Mouse (Mus musculus) activated CD4-positive, CD25-positive, alpha-beta regulatory T cell, adult 4 months (primary cell): ENCODE results near the gene Vps45. TPM values are rescaled to one million over a fixed set of nuclear protein-coding genes. Genes with fewer than 3 reads are reported as not detected.
A peak's percentile ranks its signal among the peaks of the same experiment; 100 is the strongest.
"Not testable (repeated sequence)": the region's sequence is repeated elsewhere in the genome, so short reads cannot be mapped to it uniquely, and the experiment has no call there.

Experiments
- ATAC-seq: one replicate; pipeline ENCODE4 v1.8.0; 2017
- polyA plus RNA-seq, 2 experiments: library from polyadenylated mRNA; unstranded; fragments of 100-300 nt; shearing (Covaris generic); gene quantifications; one replicate each; pipeline ENCODE4 v1.2.1; 2017

The Vps45 gene
- polyA plus RNA-seq, 2 experiments from 2014 or later = 18.8 to 22.7 TPM

DNA sequence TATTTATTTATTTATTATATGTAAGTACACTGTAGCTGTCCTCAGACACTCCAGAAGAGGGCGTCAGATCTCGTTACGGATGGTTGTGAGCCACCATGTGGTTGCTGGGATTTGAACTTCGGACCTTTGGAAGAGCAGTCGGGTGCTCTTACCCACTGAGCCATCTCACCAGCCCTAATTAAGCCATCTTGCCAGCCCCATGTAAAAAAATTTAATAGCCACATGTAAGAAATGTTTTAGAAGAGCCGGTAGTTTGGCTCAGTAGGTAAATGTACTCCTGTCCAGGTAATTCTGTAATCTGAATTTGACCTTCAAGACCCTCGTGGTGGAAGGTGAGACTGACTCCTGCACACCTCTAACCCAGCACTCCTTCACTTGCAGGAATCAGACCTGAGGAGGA, 87.6 kb downstream of the Vps45 start:
- ATAC-seq = not testable (repeated sequence)

DNA sequence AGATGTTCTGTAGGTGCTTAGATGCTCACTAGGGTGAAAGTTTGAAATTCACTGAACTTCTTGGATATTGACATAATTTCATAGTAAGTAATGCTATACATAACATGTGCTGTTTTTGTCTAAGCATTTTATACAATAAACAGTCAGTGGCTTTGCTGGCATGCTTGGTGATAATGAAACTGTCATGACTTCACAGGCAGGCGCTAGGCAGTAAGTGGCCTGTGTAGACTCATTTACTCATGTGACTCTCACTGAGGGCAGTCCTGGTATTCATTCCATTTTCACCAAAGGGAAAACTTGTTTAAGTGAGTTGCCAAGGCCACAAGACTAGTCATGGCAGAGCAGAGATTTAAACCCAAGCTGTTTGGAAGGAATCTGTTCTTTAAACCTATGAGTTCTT, 89.0 kb downstream of the Vps45 start:
- ATAC-seq = no peak

DNA sequence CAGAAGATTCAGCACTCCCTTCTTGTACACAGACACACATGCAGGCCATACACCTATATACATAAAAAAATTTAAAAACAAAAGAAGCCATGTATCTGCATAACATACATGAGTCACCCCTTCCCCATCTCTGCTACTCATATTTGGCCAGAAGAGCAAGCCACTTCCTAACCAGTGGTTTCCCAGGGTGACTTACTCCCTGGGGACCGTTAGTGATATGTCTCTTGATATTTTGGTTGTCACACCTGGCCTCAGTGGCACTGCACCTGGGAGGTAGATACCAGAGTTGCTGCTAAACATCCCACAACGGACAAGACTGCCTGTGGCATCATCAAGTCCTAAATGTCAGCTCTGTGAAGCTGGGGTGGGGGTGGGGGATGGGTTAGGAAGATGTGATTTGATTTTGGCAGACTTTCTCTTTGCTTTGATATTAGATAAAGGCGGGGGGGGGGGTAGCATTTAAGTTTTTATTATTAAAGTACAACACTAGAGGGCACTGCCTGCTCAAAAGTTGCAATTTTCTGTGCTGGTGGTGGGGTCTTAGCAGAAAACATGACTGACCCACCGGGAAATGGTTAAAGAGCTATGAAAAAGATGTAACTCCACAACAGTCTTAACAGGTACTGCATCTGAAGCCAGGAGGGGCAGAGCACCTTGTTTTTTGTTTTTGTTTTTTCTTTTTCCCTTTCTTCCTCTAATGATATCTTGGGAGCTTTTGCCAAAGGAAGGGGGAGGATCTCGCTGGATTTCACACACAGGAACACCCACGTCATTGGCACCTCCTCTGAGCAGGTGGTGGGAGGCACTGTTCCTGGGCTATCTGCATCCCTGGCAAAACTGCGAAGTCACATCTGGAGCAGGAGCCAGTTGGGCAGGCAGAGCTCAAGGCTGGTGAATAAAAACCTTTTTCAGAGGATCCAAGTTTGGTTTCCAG, 92.5 kb downstream of the Vps45 start:
- ATAC-seq = no peak

DNA sequence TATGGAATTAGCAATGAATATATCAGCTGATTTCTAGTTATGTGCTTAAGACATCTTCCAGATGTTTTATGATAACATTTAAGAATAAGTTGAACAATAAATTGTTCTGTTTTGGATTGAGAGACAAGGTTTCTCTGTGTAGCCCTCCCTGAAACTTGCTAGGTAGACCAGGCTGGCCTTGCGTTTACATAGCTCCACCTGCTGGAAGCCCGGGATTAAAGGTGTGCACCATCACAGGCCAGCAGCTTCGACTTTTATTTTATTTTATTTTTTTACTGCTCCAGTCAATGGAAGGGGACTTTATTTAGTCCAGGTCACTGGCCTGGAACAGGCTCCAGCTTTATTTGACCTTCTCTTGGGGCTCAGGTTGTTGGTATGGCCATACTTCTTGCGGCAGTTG, 94.6 kb downstream of the Vps45 start:
- ATAC-seq = no peak

DNA sequence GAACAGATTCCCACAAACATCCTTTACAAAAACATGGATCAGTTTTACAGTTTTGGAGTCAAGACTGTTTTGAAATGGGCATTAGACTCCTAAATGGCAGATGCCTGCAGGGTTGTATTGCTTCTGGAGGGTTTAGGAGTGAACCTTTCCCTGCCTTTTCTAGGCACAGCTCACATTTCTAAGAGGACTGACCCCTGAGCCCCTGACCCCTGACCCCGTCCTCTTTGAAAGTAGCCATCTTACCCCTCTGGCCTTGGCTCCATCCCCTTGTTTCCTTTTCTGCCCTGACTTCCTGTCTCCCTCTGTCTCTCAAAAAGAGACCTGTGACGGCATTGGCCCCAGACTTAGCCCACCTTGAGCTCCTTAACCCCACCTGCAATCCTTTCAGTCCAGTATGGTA, 95.0 kb downstream of the Vps45 start:
- ATAC-seq = no peak

DNA sequence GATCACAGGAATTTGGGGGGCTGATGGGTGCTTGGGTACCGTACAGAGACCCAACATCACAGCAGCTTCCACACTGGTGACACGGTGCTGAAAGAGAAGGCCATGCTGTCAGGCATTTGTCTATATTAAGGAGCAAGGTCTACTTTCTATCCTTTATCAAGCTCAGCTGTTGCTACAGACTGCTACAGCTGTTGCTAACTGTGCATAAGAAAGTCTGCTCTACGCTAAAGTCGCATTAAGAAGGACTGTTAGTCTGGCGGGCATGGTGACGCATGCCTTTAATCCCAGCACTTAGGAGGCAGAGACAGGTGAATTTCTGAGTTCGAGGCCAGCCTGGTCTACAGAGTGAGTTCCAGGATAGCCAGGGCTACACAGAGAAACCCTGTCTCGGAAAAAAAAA, 96.1 kb downstream of the Vps45 start:
- not testable (repeated sequence) for ATAC-seq

DNA sequence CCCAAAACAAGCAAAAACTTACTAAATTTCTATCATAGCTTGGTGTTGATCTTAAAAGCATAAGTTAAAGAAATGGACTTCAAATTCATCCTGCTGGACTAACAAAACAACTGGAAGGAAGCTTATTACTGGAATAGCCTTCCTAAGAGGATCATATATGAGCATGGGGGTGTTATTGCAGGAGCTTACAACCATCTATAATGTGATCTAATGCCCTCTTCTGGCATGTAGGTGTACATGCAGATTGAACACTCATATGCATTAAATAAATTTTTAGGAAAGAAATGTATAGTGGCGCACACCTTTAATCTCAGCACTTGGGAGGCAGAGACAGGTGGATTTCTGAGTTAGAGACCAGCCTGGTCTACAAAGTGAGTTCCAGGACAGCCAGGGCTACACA, 98.5 kb downstream of the Vps45 start:
- no peak for ATAC-seq

DNA sequence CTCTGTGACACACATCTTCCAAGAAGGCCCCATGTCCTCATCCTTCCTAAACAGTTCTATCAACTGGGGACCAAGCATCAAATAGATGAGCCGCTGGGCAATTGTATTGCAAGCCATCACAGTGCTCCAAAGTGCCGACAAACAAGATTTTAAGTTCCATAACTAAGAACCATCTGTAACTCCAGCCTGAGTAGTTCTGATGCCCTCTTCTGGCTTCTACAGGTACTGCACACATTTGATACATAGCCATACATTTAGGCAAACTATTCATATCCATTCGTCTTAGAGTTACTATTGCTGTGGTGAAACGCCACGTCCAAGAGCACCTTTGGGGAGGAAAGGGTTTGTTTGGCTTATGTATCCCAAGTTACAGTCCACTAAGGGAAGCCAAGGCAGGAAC, 99.2 kb downstream of the Vps45 start:
- ATAC-seq = no peak

DNA sequence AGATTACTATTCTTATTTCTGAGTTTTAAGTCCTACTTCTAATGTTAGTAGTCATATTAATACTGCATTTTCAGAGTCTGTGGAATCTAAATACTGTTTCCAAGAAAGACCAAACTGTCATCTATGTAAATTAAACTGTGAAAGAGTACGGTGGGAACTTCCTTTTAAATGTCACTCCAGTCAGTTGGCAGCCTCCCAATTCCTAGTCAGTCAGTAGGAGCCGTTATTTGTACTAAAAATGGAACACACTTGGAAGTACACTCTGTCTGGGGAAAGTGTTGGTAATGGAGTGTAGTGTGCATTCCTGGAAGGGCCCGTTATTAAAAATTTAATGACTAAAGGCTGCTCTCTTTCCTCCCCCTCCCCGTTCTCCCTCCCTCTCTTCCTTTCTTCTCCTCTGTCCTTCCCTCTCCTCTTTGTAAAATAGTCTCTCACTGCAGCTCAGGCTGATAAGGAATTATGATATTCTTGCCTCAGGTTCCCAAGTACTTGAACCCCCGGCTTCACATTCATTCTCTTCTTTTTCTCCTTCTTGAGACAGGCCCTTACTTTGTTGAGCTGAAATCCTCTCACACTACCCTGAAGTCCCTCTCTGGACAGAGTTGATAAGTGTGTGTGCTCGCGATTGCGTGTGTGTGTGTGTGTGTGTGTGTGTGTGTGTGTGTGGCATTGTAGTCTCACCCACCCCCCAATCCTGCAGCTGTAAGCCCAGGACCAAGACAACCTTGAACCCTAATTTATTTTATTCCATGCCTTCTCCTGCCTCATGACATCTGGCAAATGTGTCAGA, 100.7 kb downstream of the Vps45 start:
- ATAC-seq = no peak

DNA sequence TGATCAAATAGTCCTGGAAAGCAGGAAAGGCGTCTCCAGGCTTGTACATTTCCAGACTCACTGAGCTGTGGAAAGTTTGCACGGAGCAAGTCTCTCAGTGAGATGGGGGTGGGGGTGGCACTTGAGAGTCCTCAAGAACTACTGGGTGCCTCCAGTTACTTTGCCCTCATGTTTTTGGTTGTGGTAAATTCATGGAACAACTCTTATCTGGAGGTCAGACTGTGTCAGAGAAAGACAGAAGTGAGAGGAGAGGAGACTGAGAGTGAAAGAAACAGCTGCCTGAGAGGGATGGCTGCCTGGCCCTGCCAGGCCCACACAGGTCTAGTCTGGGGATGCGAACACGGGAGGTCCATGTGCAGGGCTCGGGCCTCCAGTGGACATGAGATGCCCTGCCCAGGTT, 102.9 kb downstream of the Vps45 start:
- no peak for ATAC-seq

DNA sequence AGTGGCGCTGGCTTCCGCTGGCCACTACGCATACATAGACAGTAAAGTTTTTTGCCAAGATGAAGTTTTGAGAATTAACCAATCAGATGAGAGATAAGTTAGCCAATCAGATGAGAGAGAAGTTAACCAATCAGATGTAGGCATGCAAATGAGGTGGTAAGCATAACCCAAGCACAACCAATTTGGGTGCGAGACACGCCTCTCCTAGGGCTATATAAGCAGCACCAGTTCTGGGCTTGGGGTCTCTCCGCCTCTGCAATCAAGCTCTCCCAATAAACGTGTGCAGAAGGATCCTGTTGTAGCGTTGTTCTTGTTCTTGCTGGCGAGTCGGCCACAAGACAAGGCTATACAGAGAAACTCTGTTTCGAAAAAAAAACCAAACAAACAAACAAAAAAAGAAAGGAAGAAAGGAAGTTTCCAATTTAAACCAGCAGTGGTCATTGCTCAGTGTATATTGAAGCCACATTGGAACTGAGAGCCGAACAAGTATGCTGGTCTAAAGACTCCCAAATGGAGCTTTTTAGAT, 103.6 kb downstream of the Vps45 start:
- ATAC-seq = not testable (repeated sequence)

DNA sequence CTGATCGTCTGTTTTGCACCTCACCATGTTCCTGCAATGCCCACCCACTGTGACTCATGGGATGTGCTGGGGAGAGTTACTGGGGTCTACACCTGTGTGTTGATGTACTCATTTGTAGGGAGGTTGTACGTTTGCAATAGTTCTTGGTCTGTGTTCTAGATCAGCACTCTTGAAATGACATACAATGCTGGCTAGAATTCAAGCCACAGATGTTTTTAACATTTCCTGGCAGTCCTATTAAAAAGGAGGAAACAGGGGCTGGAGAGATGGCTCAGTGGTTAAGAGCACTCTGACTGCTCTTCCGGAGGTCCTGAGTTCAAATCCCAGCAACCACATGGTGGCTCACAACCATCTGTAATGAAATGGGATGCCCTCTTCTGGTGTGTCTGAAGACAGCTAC, 104.7 kb downstream of the Vps45 start:
- no peak for ATAC-seq

DNA sequence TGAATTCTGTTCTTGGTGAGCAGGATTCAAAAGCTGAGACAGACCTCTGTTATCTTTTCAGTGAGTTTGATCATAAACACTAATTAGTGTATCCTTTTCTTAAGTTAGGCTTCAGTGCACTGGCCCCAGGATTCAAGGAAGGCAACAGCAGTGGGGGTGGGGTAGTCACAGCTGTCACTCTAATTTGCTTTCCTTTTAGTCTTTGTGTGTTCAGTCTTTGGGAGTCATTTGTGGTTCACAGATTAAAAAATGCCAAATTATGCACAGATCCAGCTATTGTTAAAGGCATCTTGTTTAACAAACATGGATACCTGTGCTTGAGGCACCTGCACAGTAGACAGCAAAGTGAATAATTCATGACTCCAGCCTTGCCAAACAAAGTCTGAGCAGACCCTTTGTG, 105.2 kb downstream of the Vps45 start:
- no peak for ATAC-seq

DNA sequence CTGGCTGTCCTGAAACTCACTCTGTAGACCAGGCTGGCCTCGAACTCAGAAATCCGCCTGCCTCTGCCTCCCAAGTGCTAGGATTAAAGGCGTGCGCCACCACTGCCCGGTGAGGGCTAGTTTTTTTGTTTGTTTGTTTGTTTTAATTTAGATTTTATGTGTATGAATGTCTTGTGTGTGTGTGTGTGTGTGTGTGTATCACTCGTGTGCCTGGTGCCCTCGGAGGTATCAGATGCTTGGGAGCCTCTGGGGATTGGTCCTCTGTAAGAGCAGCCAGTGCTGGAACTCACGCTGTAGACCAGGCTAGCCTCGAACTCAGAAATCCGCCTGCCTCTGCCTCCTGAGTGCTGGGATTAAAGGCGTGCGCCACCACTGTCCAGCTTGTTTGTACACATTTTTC, 106.7 kb downstream of the Vps45 start:
- ATAC-seq = not testable (repeated sequence)

DNA sequence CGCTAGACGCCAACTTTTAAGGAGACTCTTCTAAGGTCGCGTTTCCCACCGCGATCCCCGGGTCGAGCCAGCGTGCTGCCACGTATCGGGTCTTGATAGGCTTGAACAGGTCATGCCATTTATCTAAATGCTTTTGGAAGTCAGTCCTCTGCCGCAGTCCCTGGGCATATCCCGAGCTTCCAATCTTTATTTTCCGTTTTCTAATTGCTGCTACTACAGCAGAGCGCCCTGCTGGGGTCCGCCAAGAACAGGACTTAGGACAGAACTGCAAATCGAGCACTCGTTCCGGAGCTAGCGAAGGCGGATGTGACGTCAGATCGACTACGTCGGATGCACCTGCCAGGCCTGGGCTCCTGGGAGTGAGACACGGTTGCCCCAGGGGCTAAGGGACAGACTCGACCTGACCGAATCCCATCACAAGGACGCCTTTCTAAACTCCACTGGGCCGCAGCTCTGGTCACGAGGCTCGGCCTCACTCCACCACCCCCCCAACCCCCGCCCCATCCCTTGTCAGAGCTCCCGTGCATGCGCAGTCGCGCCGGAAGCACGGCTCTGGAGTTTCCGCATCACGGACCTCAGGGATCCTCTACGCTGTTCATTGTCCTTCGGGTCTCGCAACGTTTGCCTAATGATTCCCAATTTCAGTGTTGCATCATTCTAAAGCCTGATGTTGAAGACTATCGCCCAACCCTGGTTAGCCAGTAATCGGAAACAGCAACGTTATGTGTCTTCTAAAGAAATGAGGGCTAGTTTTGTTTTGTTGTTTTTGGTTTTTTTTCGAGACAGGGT, 107.3 kb downstream of the Vps45 start:
- ATAC-seq = peak; percentile 87

Other genes starting within 250 kb of the Vps45 start
- gene Rprd2, start 239.6 kb downstream of the Vps45 start, polyA plus RNA-seq = 10 to 100 TPM; 22.7 to 26.4 TPM
- 10 to 100 TPM; 31.7 to 44.5 TPM for gene Prpf3, start 202.6 kb downstream of the Vps45 start, polyA plus RNA-seq
- 100 to 1,000 TPM; 334 to 354 TPM for gene Mrps21, start 186.9 kb downstream of the Vps45 start, polyA plus RNA-seq
- gene Ciart, start 176.2 kb downstream of the Vps45 start, polyA plus RNA-seq = 1 to 10 TPM; 4.4 to 7.0 TPM
- 1 to 10 TPM; 1.2 to 1.5 TPM for gene BC028528, start 166.5 kb downstream of the Vps45 start, polyA plus RNA-seq
- 10 to 100 TPM; 32.2 to 44.2 TPM for gene Aph1a, start 164.5 kb downstream of the Vps45 start, polyA plus RNA-seq
- gene Car14, start 153.8 kb downstream of the Vps45 start, polyA plus RNA-seq = not detected
- 100 to 1,000 TPM; 162 to 218 TPM for gene Anp32e, start 129.2 kb downstream of the Vps45 start, polyA plus RNA-seq
- 10 to 100 TPM in 1 of 2 experiments, 1 to 10 TPM in 1; 7.5 to 12.8 TPM for gene Plekho1, start 62.5 kb downstream of the Vps45 start, polyA plus RNA-seq
- gene Otud7b, start 46.1 kb upstream of the Vps45 start, polyA plus RNA-seq = 10 to 100 TPM in 1 of 2 experiments, 1 to 10 TPM in 1; 8.0 to 12.0 TPM
- gene Mtmr11, start 103.5 kb upstream of the Vps45 start, polyA plus RNA-seq = 1 to 10 TPM in 1 of 2 experiments, under 1 TPM in 1; 0.62 to 2.0 TPM
- gene Sf3b4, start 113.9 kb upstream of the Vps45 start, polyA plus RNA-seq = 10 to 100 TPM; 65.6 to 75.0 TPM
- gene Sv2a, start 122.7 kb upstream of the Vps45 start, polyA plus RNA-seq = 1 to 10 TPM in 1 of 2 experiments, under 1 TPM in 1; 0.83 to 1.9 TPM
- 10 to 100 TPM; 31.4 to 31.8 TPM for gene Bola1, start 161.2 kb upstream of the Vps45 start, polyA plus RNA-seq
- gene Hist2h2ab, start 161.4 kb upstream of the Vps45 start, polyA plus RNA-seq = 1 to 10 TPM in 1 of 2 experiments, not detected in 1; 1.3 TPM
- 10 to 100 TPM in 1 of 2 experiments, 1 to 10 TPM in 1; 5.3 to 11.8 TPM for gene Hist2h2ac, start 162.4 kb upstream of the Vps45 start, polyA plus RNA-seq
- 1 to 10 TPM; 1.5 to 3.3 TPM for gene Hist2h2be, start 162.7 kb upstream of the Vps45 start, polyA plus RNA-seq
- gene Hist2h3c2, start 180.7 kb upstream of the Vps45 start, polyA plus RNA-seq = 1 to 10 TPM in 1 of 2 experiments, under 1 TPM in 1; 0.56 to 2.5 TPM
- 10 to 100 TPM in 1 of 2 experiments, not detected in 1; 86.9 TPM for gene Hist2h2aa2, start 181.8 kb upstream of the Vps45 start, polyA plus RNA-seq
- gene Hist2h2aa1, start 187.0 kb upstream of the Vps45 start, polyA plus RNA-seq = 10 to 100 TPM in 1 of 2 experiments, not detected in 1; 46.6 TPM
- not detected for gene Hist2h3c1, start 188.2 kb upstream of the Vps45 start, polyA plus RNA-seq
- gene Hist2h4, start 204.8 kb upstream of the Vps45 start, polyA plus RNA-seq = 1 to 10 TPM; 1.9 to 2.2 TPM
- 10 to 100 TPM; 23.4 to 32.3 TPM for gene Hist2h3b, start 210.2 kb upstream of the Vps45 start, polyA plus RNA-seq
- 10 to 100 TPM in 1 of 2 experiments, 1 to 10 TPM in 1; 5.2 to 11.1 TPM for gene Hist2h2bb, start 211.3 kb upstream of the Vps45 start, polyA plus RNA-seq
- gene Fcgr1, start 235.5 kb upstream of the Vps45 start, polyA plus RNA-seq = not detected